Mouse (Mus musculus) adrenal gland, postnatal 10 days (tissue): Measurements from ENCODE around the gene Mb. TPM values are rescaled to one million over a fixed set of nuclear protein-coding genes. Genes with fewer than 3 reads are reported as not detected.

Source experiments
- DNase-seq: peaks from one replicate; pipeline ENCODE4 v3.0.0; 2021; ENCODE audit warnings: mixed read lengths
- total RNA-seq, 2 experiments: library from RNA; stranded (reverse); gene quantifications; 2 replicates each; pipeline ENCODE4 v1.2.3; 2021

The Mb gene
- total RNA-seq, 2 experiments from 2014 or later = 34.3 to 233 TPM

- DNase-seq = no peak
Measured at GRCm38 (mm10) chr15:77027117-77027516, 23.4 kb downstream of the Mb start.

GRCm38 (mm10) chr15:77025884-77026583 is 24.4 kb downstream of the Mb start:
- DNase-seq = no peak

DNA sequence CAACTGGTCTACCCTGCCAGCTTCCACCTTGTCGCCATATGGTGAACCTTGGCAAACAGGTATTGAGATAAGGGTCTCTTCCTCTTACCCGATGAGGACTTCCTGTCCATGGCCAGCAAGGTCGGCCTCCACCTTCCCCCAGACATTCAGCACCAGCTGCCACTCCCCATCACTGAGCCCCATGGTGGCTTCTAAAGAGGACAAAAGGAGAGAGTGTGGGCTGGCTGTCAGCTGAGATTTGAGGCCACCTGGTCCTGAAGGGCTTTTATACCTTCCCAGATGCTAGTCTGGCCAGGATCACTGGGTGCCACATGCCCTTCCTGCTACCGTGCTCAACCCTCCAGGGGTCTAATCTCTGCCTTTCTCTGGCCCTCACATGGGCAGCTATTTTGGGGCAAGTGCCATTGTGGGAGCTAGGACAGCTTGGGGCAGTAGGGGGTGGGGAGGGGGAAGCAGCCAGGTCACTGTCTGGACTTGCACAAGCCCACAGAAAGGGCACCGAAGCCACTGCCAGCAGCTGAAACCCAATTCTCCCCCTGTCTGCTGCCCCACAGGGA is 28.0 kb downstream of the Mb start:
- DNase-seq = no peak

- no peak for DNase-seq
Measured at GRCm38 (mm10) chr15:77021851-77022250, 28.6 kb downstream of the Mb start.

- DNase-seq = peak; percentile 68
Measured at GRCm38 (mm10) chr15:77021056-77021455, 29.4 kb downstream of the Mb start.

DNA sequence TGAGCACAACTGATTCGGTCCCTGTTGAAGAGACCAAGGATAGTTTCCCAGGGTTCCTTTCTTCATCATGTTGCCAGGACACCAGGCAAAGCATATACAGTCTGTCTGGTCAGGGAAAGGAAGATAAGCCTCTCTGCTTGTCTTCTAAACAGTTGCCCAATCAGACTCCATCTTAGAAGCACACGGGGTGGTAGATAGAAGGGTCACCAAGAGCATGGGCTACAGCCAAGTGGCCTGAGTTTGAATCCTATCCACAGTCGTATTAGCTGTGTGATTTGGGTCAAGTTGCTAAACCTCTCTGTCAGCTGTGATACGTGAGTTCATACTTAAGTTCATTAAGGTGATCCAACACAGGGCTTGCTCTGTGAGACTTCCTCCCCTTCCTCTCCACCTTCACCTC is 30.3 kb downstream of the Mb start:
- DNase-seq = no peak

DNA sequence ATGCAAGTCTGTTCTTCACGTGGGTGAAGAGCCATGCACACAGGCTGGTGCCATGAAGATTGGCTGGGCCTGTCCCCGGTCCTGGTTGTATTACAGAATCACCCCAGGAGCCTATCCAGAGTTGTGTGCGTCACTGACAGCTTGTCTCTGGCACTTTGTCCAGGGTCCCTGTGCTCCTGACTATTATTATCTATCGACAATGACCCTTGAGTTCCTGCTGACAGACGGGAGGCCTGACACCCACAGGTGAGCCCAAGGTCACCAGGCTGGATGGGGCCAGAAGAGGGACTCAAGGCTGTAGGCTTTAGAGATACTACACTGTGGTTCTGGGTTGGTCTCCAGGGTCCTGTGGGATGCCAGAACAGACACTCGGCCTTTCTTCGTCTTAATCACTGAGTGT is 30.9 kb downstream of the Mb start:
- no peak for DNase-seq

DNA sequence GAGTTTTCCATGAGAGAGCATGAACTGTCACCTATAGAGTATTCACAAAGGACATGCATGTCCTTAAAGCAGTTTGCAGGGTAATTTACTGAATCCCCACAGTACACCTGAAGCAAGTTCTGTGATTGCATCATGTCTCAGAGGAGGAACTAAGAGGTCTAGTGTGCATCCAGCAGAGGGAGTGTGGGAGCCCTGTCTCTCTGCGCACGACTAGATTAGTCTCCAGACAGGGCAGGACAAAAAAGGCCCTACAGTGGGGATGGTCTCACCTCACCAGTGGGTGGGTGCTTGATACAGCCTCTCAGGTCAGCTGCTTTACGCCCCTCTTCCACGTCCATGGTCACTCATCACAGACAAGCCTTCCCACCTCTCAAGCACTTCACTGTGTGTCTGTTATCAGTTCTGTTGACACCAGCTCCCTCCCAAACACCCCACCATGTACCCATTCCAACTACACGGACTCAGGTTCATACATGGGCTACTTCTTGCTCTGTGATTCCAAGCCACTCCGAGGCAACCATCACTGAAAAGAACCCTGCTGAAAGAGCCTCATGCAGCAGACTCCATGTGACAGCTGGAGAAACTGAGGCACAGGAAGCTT is 31.6 kb downstream of the Mb start:
- peak; percentile 68 for DNase-seq

GRCm38 (mm10) chr15:77017897-77018296 is 32.6 kb downstream of the Mb start:
- no peak for DNase-seq

DNA sequence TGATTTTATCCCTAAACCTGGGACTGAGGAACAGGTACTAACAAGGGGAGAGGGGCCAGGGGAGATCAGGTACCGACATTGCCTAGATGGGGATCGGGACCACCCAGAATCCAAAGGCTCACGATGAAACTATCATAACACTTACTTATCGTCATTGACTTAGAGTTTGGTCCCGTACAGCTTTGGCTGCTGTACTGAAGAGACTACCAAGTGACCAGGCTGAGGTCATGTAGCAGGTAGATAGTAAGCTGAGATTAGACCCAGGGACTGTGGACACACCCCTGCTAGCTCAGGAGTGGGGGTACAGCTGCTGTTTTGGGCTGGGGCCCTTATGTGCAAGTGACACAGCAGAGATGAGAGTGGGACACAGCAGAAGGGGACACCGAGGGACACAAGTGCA is 34.0 kb downstream of the Mb start:
- no peak for DNase-seq

DNA sequence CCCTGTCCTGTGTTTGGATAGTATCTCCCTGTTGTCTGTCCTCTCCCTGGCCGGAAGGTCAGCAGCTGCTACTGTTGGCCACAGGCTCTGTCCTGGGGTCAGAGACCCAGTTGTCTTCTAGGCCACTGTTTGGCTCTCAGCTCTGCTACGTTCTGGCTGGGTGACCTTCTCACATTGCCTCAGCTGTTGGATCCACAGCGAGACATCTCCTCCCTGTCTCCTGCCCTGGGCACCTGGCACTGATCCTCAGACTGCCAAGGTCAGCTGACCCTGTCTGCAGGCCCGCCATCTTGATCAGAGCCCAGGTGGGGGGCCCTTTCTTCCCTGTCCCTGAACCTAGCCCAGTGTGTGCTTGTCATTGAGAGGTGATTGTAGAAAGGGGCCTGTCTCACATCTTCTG is 35.5 kb downstream of the Mb start:
- no peak for DNase-seq

DNA sequence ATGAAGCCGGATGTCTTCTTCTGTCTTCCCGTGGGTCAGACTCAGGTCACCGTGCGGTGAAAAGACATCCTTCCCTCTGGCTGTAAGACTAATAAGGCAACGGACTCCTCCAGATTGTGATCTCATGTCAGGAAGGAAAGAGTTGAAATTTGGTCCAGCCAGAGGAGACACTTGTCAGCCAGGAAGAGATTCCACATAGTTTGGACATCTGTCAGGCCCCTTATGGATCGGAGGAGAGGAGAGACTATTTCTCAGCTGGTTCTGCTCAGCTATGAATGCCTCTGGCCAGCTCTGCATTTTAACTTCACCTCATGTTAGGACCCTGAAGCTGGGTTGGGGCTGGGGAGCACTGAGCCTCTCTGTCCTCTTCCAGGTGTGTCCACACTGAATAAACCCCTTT is 36.0 kb downstream of the Mb start:
- DNase-seq = no peak

- DNase-seq = peak; percentile 53
Measured at GRCm38 (mm10) chr15:77013753-77014241, 36.7 kb downstream of the Mb start.

- DNase-seq = peak; percentile 84
Measured at GRCm38 (mm10) chr15:77008851-77009250, 41.6 kb downstream of the Mb start.

DNA sequence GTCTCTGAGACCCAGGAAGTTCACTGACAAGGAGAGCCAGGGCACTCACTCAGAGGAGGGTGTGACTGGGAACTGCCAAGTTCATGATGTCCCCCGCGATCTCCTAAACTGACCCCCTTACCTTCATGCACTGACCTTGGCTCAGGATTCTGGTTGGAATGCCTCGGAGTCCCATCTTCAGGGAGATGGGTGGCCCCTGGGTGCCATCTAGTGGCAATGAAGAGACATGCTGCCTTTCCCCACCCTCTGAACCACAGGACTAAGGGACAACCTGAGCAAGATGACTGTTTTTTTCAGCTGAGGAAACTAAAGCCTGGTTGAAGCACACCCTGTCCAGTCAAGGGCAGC is 46.6 kb downstream of the Mb start:
- DNase-seq = peak; percentile 73

GRCm38 (mm10) chr15:77003173-77003867 is 47.1 kb downstream of the Mb start:
- DNase-seq = peak; percentile 64

DNA sequence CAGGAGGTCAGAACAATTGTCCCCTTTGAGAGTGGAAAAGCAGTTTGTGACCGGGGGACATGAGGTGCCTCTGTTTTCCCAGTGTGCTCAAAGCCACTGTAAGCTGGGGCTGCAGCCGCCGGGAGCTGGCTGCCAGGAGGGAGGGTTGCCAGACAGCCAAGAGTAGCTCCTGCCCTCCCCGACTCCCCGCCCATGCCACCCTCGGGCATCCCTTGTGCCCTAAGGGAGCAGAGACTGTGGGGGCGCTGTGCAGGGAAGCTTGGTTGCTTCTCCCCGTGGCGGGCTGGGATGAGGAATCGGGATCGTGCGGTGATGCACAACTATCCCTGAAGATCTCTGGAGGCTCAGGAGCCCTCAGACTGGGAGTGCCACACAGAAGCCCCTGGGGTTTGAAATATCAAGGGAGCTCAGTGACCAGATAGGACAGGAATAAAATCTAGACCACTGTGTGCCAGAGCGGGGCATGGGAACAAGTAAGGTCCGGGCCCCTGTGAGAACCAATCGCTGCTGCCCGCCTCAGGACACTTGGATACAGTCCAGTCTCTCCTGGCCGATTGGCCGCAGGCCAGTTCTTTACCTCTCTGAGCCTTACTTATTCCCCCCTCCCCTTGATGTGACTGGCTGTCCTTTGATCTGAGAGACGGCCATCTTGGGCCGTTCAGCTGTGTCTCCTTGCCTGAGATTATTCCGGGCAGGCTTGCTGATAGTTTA is 51.4 kb downstream of the Mb start:
- peak; percentile 73 for DNase-seq

DNA sequence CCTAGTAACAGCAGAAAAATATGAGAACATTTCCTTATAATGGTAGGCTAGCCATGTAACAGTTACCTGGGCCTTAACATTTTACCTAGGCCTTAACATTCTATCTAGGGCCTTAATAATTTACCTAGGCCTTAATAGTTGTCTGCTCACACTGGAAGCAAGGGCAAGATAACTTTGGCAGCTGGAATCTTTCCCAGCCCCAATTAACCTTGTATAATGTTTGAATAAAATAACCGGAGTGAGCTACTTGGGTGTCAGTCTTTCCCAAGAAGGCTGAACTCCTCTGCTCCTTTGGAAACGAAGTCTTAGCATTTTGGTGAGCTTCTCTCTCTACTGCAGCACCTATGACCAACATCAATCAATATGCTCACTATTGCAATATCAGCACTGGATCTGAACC is 52.4 kb downstream of the Mb start:
- DNase-seq = no peak

DNA sequence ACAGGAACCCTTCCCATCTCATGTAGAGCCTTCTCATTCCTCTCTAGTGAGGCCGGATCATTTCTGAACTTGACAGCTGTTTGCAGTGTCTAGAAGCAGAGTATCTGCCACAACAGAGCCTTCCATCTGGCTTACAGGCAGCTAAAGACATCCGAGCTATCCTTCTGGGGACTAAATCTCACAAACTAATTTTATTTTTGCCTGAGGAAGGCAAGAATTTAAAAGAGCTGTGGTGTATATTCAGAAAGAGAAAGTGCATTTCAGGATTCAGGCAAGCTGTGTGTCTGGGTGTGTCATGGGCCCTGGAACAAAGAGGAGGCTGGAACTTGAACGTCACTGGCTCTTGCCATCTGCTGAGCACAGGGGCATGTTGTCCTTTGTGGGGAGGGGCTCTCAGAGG is 56.1 kb downstream of the Mb start:
- DNase-seq = no peak

DNA sequence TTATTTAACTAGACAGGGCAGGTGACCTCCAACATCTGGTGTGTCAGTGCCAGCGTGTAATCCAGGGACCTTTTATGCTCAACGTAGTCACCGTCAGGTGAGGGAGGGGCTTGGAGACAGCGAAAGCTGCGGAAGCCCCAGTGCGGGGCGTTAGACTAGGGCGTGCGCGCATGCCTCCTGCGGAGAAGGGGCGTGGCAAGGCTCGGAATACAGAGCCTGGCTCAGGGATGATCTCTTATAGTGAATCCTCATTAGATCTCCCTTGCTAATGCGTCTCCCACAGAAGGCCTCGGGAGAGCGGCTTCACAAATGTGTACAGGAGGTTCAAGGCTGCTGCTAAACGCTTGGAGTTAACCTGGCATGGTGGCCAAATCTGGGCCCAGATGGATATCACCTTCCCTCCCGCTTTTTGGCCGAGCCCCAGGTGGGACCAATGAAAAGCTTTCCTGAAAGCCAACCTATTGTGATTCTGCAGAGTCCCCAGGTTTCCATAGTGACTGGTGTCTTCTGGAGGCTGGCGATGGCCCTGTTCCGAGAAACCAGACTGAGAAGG is 62.9 kb downstream of the Mb start:
- peak; percentile 67 for DNase-seq

DNA sequence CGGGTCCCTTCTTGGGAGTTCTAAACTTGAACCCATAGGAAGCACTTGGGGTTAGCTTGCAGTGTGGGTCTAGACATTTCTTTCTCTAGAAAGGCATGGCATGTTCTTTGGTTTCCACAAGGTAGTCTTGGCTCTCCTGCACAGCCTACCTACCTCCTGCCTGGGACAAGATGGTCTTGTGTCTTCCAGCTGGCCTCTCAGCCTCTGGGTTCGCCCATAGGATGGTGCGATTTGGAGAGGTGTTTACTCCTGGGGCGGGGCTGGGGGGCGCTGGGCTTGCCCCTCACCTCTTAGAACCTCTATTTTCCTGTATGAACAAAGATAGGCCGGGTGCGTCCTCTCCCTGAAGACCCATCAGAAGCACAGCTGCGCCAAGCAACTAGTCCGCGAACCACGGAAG is 63.3 kb downstream of the Mb start:
- DNase-seq = no peak

DNA sequence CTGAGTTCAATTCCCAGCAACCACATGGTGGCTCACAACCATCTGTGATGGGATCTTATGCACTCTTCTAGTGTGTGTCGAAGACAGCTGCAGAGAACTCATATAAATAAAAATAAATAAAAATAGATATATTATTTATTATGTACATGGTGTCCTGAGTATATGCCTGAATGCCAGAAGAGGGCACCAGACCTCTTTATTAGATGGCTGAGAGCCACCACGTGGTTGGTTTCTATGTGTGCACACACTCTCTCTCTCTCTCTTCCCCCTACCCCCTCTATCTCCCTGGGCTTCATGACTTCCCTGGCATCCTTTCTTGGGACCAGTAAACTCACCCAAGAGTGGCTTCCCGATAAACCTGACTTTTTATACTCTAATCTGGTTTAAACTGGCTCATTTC is 67.7 kb downstream of the Mb start:
- no peak for DNase-seq
